Mouse (Mus musculus) intestine, embryonic 16.5 days (tissue): ENCODE measurements at regions not wholly inside any gene's neighbourhood (a gene's known extent, or its start where the extent isn't known, plus 50 kb on each side); places are given as distances from the start of the nearest gene placed in this dataset.
"Not testable (repeated sequence)": the region's sequence is repeated elsewhere in the genome, so short reads cannot be mapped to it uniquely, and the experiment has no call there.

ENCODE experiments used
- ATAC-seq: fragments of 200-750 bp; cut with Nextera tagmentation; 2 replicates; pipeline ENCODE4 v1.8.0; 2017; ENCODE audit warnings: moderate TSS enrichment, moderate library complexity
- H3K27ac ChIP-seq: fragments of 300-500 bp; sonication (generic); 2 replicates; pipeline ENCODE4 v1.5.1; 2014; ENCODE audit warnings: mild to moderate bottlenecking, low read length
- H3K27me3 ChIP-seq: fragments of 300-500 bp; sonication (generic); replicated peaks from 2 replicates; pipeline ENCODE4 v1.6.1; 2014; ENCODE audit warnings: low read length, control low read depth, mixed read lengths; ENCODE audit not compliant: control insufficient read depth, insufficient read depth
- H3K36me3 ChIP-seq: fragments of 300-500 bp; sonication (generic); 2 replicates; pipeline ENCODE4 v1.6.1; 2014; ENCODE audit warnings: low read length, control low read depth; ENCODE audit not compliant: control insufficient read depth, insufficient read depth
- H3K4me1 ChIP-seq: fragments of 300-500 bp; sonication (generic); 2 replicates; pipeline ENCODE4 v1.6.1; 2014; ENCODE audit warnings: low read length, control low read depth, mixed read lengths; ENCODE audit not compliant: control insufficient read depth, insufficient read depth
- H3K4me2 ChIP-seq: fragments of 300-500 bp; sonication (generic); 2 replicates; pipeline ENCODE4 v1.6.1; 2014; ENCODE audit warnings: low read depth, low read length, control low read depth
- H3K4me3 ChIP-seq: fragments of 300-500 bp; sonication (generic); 2 replicates; pipeline ENCODE4 v1.5.1; 2014; ENCODE audit warnings: mild to moderate bottlenecking, low read length
- H3K9ac ChIP-seq: fragments of 300-500 bp; sonication (generic); 2 replicates; pipeline ENCODE4 v1.6.1; 2014; ENCODE audit warnings: low read depth, low read length
- H3K9me3 ChIP-seq: fragments of 300-500 bp; sonication (generic); 2 replicates; pipeline ENCODE4 v1.6.1; 2016; ENCODE audit warnings: low read length, control low read depth; ENCODE audit not compliant: control insufficient read depth
- WGBS: fragments of 180-500 bp; shearing (Covaris S2); extraction: QIAGEN DNeasy Blood & Tissue Kit; methylation state at CpG from one replicate; pipeline ENCODE4 v1.1.7; 2014; 5-methylcytosine and 5-hydroxymethylcytosine counted together

DNA sequence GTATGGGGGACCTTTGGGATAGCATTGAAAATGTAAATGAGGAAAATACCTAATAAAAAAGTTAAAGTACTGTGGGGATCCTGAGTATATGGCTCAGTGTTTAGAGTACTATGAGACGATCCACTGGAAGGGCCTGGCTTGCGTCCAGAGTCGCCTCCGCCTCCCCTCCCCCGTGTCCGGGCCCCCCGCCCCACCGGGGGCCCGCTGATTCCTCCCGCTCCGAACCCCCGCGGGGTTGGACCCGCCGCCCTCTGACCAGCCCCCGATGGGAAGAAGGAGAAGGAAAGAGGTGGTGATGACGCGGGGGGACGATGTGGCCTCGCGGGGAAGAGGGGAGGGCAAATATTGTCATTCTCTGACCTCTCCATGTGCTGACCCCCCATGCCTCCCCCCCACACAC, 234.0 kb upstream of the 9530002B09Rik start:
- H3K27me3 ChIP-seq, H3K9ac ChIP-seq, H3K4me3 ChIP-seq, H3K36me3 ChIP-seq, H3K27ac ChIP-seq, H3K4me2 ChIP-seq, H3K4me1 ChIP-seq, H3K9me3 ChIP-seq: not testable (repeated sequence)
- WGBS: no CpG with 5 or more reads among the region's 21 CpGs
- peak; percentile 83 for ATAC-seq
